Mouse (Mus musculus) liver, adult 2 months (tissue): ENCODE results near the gene Gm10271. TPM values are rescaled to one million over a fixed set of nuclear protein-coding genes. Genes with fewer than 3 reads are reported as not detected.
A peak's percentile ranks its signal among the peaks of the same experiment; 100 is the strongest.

Experiments used
- DNase-seq: peaks from one replicate; pipeline ENCODE4 v3.0.0-alpha.2; 2011; ENCODE audit warnings: low read depth, low spot score; ENCODE audit errors: extremely low read depth
- H3K27ac ChIP-seq: fragments of 200-500 bp; replicated peaks from 2 replicates; pipeline ENCODE4 v1.5.1; 2012; ENCODE audit warnings: low read depth, mild to moderate bottlenecking, control low read depth, inconsistent platforms, low read length; ENCODE audit not compliant: insufficient read depth
- H3K27me3 ChIP-seq: fragments of 200-500 bp; 2 replicates; pipeline ENCODE4 v1.6.1; 2012; ENCODE audit warnings: mild to moderate bottlenecking, moderate library complexity, low read length, inconsistent platforms; ENCODE audit not compliant: control insufficient read depth, insufficient read depth
- H3K36me3 ChIP-seq: fragments of 200-500 bp; 2 replicates; pipeline ENCODE4 v1.6.1; 2012; ENCODE audit warnings: low read length, inconsistent platforms; ENCODE audit not compliant: control insufficient read depth, insufficient read depth
- H3K4me1 ChIP-seq: fragments of 200-500 bp; 2 replicates; pipeline ENCODE4 v1.6.1; 2011; ENCODE audit warnings: low read length; ENCODE audit not compliant: control insufficient read depth, insufficient read depth
- H3K4me3 ChIP-seq: fragments of 200-500 bp; 2 replicates; pipeline ENCODE4 v1.5.1; 2011; ENCODE audit warnings: low read depth, mild to moderate bottlenecking, control low read depth, low read length, moderate library complexity; ENCODE audit not compliant: insufficient read depth
- H3K79me2 ChIP-seq: fragments of 200-500 bp; 2 replicates; pipeline ENCODE4 v1.6.1; 2012; ENCODE audit warnings: inconsistent platforms, mild to moderate bottlenecking, low read length, moderate library complexity; ENCODE audit not compliant: control insufficient read depth, insufficient read depth
- H3K9ac ChIP-seq: fragments of 200-500 bp; 2 replicates; pipeline ENCODE4 v1.6.1; 2012; ENCODE audit warnings: low read depth, mild to moderate bottlenecking, control low read depth, inconsistent platforms, low read length
- CTCF ChIP-seq: fragments of 200-500 bp; IDR thresholded peaks from 2 replicates; pipeline ENCODE4 v1.5.1; 2011; ENCODE audit warnings: low read depth, low read length, control low read depth
- POLR2A ChIP-seq: fragments of 200-500 bp; IDR thresholded peaks from 2 replicates; pipeline ENCODE4 v1.6.1; 2011; ENCODE audit warnings: low read length, control low read depth; ENCODE audit not compliant: insufficient read depth; ENCODE audit errors: extremely low read depth
- WGBS: fragments of 180-500 bp; shearing (Covaris S2); methylation state at CpG from one replicate; pipeline ENCODE4 v1.1.7; 2018; 5-methylcytosine and 5-hydroxymethylcytosine counted together
- polyA plus RNA-seq: library from polyadenylated mRNA; depleted of rRNA; stranded (reverse); fragments of >200 nt; gene quantifications from 2 replicates; pipeline ENCODE4 v1.2.3, GENCODE M21; 2012
- total RNA-seq: library from RNA; depleted of rRNA; stranded (reverse); fragments of >200 nt; gene quantifications from 2 replicates; pipeline ENCODE4 v1.2.3, GENCODE M21; 2014

The Gm10271 gene
- total and polyA plus RNA-seq, 2 experiments: not detected

DNA sequence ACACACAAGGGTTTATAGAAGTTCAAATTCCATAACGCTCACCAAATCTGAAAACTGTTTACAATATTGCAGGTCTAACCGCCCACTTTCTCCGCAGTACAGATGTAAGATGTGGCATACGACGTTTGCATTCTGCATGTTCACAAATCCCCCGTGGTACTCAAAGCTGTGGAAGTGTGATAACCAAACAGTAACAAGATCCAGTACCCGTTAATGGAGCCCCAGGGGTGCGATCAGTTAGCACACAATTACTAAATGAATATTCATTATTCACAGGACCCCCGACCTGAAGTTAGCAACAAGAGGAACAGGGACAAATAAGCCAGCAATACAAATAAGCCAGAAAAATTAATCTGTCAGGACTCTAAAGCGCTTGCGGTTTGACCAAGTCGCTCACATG, 12.4 kb upstream of the Gm10271 start:
- H3K4me3 ChIP-seq: no peak overlapping the region
- 75% methylated on average over 12 of the region's 12 CpGs for WGBS
- H3K79me2 ChIP-seq: no peaks in the 10 kb centered on the region

DNA sequence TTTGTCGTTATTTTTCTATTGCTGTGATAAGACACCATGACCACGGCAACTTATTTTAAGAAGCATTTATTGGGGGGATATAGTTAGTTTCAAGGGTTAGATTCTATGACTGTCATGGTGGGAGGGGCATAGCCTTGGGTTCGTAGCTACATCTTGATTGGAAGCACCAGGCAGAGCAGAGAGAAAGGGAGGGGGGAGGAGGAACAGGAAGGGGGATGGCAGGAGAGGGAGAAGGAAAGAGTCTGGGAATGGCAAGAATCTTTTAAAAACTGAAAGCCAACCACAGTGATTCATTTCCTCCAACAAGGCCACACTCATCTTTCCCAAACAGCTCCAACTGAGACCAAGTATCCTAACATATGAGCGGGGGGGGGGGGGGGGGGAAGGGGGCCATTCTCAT, 10.1 kb upstream of the Gm10271 start:
- Histone ChIP-seq H3K4me3 (no peak overlapping the region), H3K79me2 (no peaks in the 10 kb centered on the region), H3K36me3 (no peaks in the 10 kb centered on the region), H3K9ac (no peak overlapping the region), H3K4me1 (peaks cover 2% of the 10 kb centered on the region; the same call in 1 of the 2 replicates), H3K27ac (no peak overlapping the region), H3K27me3 (no peaks in the 10 kb centered on the region)
- DNase-seq: no peak
- WGBS: 77% methylated on average over 4 of the region's 4 CpGs
- TF ChIP-seq CTCF: no peak
- TF ChIP-seq POLR2A: no peak

More for the DNA sequence above, 12.4 kb upstream of the Gm10271 start:
- DNase-seq: no peak
- Histone ChIP-seq H3K27ac (no peak overlapping the region), H3K36me3 (no peaks in the 10 kb centered on the region), H3K27me3 (no peaks in the 10 kb centered on the region), H3K4me1 (peaks cover 3% of the 10 kb centered on the region; the same call in 1 of the 2 replicates), H3K9ac (no peak overlapping the region)
- no peak for TF ChIP-seq POLR2A
- no peak for TF ChIP-seq CTCF

DNA sequence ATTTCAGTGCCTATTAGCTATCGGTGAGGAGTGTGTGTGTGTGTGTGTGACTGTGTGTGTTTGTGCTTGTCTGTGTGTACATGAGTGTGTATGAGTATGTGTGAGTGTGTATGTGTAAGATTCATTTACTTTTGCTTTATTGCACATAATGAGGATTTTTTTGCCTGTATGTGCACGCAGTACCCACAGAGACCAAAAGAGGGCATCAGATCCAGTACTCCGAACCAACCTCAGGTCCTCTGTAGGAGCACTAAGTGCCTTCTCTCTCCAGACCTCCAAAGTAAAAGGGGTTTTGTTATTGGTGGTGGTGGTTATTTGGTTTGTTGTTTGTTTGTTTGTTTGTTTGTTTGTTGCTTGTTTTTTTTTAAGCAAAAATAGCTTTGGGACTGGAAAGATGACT, 8.5 kb upstream of the Gm10271 start:
- 86% methylated on average over 3 of the region's 3 CpGs for WGBS
- no peak for DNase-seq
- H3K27ac ChIP-seq: no peak overlapping the region

DNA sequence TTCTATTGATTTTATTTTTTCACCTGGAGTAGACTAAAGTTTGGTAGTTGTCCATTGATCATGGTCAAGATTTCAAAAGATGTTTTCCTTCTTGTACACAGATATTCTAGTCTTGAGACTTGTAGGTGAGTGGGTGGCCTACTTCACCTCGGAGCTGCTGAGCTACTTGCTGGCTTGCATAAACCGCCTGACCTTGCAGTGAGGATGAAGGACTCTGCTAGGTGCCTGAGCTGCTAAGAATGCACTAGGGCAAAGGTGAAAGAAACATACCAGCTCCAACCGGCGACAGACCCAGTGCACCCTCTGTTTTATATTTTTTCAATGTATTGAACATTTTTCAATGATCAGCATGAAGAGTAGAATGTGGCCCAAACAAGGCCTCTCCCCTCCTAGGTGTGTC, 7.9 kb upstream of the Gm10271 start:
- no peak for DNase-seq
- no peak overlapping the region for H3K4me3 ChIP-seq

More for the DNA sequence above, 8.5 kb upstream of the Gm10271 start:
- H3K79me2 ChIP-seq: no peaks in the 10 kb centered on the region
- no peak overlapping the region for H3K9ac ChIP-seq
- H3K27me3 ChIP-seq: no peaks in the 10 kb centered on the region
- no peak overlapping the region for H3K4me3 ChIP-seq
- H3K36me3 ChIP-seq: no peaks in the 10 kb centered on the region
- TF ChIP-seq CTCF: peak; percentile 49
- TF ChIP-seq POLR2A: no peak
- no peaks in the 10 kb centered on the region for H3K4me1 ChIP-seq

DNA sequence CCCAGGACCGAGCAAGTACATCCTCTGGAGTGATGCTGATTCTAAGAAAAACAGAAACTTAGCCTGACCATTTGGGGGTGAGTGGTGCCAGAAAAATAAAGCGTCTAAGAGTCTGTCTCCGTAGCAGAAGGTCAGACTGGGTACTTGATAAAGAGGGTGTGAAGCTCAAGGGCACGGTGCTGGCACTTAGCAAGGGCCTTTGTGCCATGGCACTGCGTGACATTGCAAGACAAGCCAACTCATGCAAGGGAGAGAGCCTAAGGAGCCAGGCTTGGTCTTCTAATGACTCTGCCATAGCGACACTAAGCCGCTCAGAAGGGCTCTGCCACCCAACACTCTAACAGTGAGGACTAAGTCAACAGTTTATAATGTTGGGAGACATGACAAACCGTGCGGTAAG, 6.4 kb upstream of the Gm10271 start:
- no peak overlapping the region for H3K27ac ChIP-seq
- no peak for DNase-seq

More for the DNA sequence above, 7.9 kb upstream of the Gm10271 start:
- Histone ChIP-seq H3K4me1 (no peaks in the 10 kb centered on the region), H3K36me3 (no peaks in the 10 kb centered on the region), H3K27me3 (no peaks in the 10 kb centered on the region), H3K79me2 (no peaks in the 10 kb centered on the region), H3K27ac (no peak overlapping the region), H3K9ac (no peak overlapping the region)
- TF ChIP-seq POLR2A (no peak), CTCF (no peak)
- WGBS: 75% methylated on average over 4 of the region's 4 CpGs

DNA sequence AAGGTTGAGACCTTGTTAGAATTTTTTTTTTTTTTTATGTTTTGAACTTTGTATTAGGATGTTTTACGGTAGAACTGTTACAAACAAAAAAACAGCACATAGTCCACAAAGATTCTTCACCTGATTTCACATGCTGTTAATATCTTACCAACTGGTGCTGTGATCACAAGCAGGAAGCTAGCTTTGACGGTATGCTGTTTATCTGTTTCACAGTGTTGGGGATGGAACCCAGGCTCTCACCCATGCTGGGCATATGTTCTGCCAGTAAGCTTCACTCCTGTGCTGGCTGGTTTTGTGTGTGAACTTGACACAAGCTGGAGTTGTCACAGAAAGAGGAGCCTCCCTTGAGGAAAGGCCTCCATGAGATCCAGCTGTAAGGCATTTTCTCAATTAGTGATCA, 5.4 kb upstream of the Gm10271 start:
- WGBS: 42% methylated on average over 2 of the region's 2 CpGs
- H3K27me3 ChIP-seq: no peaks in the 10 kb centered on the region
- H3K79me2 ChIP-seq: no peaks in the 10 kb centered on the region
- no peak overlapping the region for H3K9ac ChIP-seq
- H3K36me3 ChIP-seq: no peaks in the 10 kb centered on the region
- no peaks in the 10 kb centered on the region for H3K4me1 ChIP-seq
- DNase-seq: no peak
- TF ChIP-seq CTCF (no peak), POLR2A (no peak)
- H3K4me3 ChIP-seq: no peak overlapping the region
- H3K27ac ChIP-seq: no peak overlapping the region

More for the DNA sequence above, 6.4 kb upstream of the Gm10271 start:
- H3K4me3 ChIP-seq: no peak overlapping the region
- H3K9ac ChIP-seq: no peak overlapping the region
- H3K27me3 ChIP-seq: no peaks in the 10 kb centered on the region
- WGBS: 87% methylated on average over 9 of the region's 9 CpGs
- no peaks in the 10 kb centered on the region for H3K36me3 ChIP-seq
- H3K79me2 ChIP-seq: no peaks in the 10 kb centered on the region
- no peaks in the 10 kb centered on the region for H3K4me1 ChIP-seq
- TF ChIP-seq CTCF: no peak
- no peak for TF ChIP-seq POLR2A

DNA sequence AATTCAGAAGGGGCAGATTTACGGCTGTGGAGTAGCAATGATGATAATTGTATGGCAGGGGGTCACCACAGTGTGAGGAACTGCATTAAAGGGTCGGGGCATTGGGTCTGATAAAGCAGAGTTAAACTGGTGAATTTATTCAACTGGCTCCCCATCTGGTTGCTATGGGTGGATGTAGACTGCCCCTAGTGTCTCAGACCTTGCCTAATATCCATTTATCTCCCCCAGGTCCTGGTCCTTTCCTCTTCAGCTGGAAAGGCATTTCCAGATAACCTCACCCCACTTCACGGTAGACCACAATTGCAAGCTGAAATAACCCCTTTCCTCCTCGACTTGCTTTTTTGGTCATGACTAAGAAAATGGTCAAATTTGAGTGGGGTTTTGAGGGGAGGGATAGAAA, 5.0 kb upstream of the Gm10271 start:
- TF ChIP-seq POLR2A (no peak), CTCF (no peak)
- WGBS: 70% methylated on average over 4 of the region's 4 CpGs
- Histone ChIP-seq H3K9ac (no peak overlapping the region), H3K36me3 (no peaks in the 10 kb centered on the region), H3K27me3 (no peaks in the 10 kb centered on the region), H3K27ac (no peak overlapping the region), H3K4me3 (no peak overlapping the region), H3K79me2 (no peaks in the 10 kb centered on the region), H3K4me1 (no peaks in the 10 kb centered on the region)
- DNase-seq: no peak
